Mouse (Mus musculus) spleen, postnatal 36 days (tissue): ENCODE results near the gene Gm11487.
"Not testable (repeated sequence)": the region's sequence is repeated elsewhere in the genome, so short reads cannot be mapped to it uniquely, and the experiment has no call there.

ENCODE experiments used
- DNase-seq, 2 experiments: peaks; one replicate each; pipeline ENCODE4 v3.0.0; 2022; ENCODE audit warnings: low spot score in 2 of 2, mixed read lengths in 1 of 2

The Gm11487 gene

GRCm38 (mm10) chr4:73404972-73405371, at the start of gene Gm11487:
Gm11487 (minus strand) TSS chr4:73405072.
- DNase-seq, result not testable (repeated sequence)

GRCm38 (mm10) chr4:73444715-73445114, 39.8 kb upstream of the Gm11487 start:
- DNase-seq, result no peak

DNA sequence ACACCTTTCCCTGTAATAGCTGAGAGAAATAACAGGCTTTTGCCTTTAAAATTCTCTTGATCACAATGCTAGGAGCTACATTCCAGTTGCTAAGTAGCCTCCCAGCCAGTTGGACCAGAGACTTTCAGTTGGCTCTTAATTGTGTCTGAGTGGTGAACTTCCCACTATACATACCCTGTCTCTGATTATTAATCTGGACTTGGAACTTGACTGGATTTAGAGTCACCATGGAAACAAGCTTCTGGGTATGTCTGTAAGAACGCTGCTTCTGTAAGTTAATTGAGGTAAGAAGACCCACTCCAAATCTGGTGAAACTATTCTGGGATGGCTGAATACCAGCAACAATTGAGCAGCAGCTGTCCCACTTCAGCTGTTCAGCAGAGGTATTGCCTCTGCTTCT, 37.7 kb upstream of the Gm11487 start:
- DNase-seq, result no peak

DNA sequence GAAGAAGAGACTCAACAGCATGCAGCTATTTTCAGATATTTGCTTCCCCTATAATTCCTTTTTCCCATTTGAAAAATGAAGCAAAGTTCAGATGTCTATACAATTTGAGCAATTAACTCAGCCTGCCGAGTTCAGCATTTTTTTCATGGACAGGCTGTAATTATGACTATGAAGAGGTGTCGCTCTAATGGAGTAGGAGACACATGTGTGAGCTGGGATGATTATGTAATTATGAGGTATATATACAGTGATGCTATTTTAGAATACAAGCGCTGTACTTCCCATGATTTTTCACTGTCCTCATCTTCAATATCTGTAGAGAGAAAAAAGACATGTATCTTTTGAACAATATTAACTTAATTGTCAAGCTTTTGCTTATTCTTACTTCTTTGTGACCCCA, 21.0 kb upstream of the Gm11487 start:
- no peak for DNase-seq

DNA sequence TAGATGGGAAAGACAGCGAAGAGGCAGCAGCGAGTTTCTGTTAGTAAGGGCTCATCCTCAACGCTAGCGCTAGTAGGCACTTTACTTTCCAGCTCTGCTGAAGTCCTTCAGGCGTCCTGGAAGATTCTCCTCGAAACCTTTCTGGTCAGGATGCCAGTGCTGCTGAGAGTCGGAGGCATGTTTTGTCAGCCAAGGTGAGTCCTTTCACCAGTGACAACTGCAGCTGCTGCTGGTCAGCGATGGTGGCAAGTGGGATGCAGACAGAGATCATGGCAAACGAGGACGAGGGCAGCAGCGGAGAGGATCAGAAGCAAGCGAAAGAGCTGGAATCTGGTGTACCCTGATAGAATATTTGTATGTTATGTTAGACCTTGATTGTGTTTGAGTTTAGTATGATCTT, 18.2 kb upstream of the Gm11487 start:
- DNase-seq, result no peak

DNA sequence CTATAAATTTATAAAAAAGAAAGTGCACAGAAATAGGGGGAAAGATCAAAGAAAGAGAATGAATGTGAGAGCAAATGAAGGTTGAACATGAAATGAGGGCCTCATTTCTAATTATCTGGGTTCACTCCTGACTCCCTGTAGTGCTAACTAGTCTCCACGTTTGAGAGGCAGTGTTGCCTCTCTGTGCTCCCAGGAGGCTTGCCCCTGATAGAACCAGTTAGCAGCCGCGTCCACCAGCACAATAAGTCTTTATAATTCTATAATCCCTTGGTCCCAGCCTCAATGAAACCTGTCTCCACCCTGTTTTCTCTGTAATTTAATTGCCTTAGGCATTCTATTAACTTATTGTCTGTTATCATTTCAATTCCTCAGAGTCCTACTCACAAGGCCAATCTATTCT, 38.3 kb downstream of the Gm11487 start:
- no peak for DNase-seq
